Mouse (Mus musculus) erythroblast, embryonic 14.5 days (primary cell): Measurements from ENCODE around the gene Thada.

Experiments used
- GATA1 ChIP-seq: IDR thresholded peaks from 2 replicates; pipeline ENCODE4 v1.6.1; 2012; ENCODE audit warnings: low read length, inconsistent platforms, mixed read lengths
- TAL1 ChIP-seq: IDR thresholded peaks from 3 replicates; pipeline ENCODE4 v1.6.1; 2012; ENCODE audit warnings: low read length, inconsistent platforms, mixed read lengths

GRCm38 (mm10) chr17:84236781-84237557 is 229.0 kb downstream of the Thada start:
- TF ChIP-seq TAL1, result no peak
- no peak for TF ChIP-seq GATA1
